Mouse (Mus musculus) neural tube, embryonic 11.5 days (tissue): ENCODE data around the gene C1rb. TPM values are rescaled to one million over a fixed set of nuclear protein-coding genes. Genes with fewer than 3 reads are reported as not detected.
"Not testable (repeated sequence)": the region's sequence is repeated elsewhere in the genome, so short reads cannot be mapped to it uniquely, and the experiment has no call there.

Source experiments
- ATAC-seq: fragments of 200-750 bp; cut with Nextera tagmentation; 2 replicates; pipeline ENCODE4 v1.8.0; 2017; ENCODE audit warnings: moderate number of reproducible peaks, mild to moderate bottlenecking, moderate TSS enrichment, moderate library complexity; ENCODE audit not compliant: insufficient read depth, low FRiP score, low TSS enrichment
- DNase-seq: peaks from one replicate; pipeline ENCODE4 v3.0.0-alpha.2; 2015; ENCODE audit warnings: low spot score
- H3K27ac ChIP-seq: fragments of 300-500 bp; sonication (generic); 2 replicates; pipeline ENCODE4 v1.5.1; 2014; ENCODE audit warnings: low read depth, mild to moderate bottlenecking, low read length
- H3K27me3 ChIP-seq: fragments of 300-500 bp; sonication (generic); 2 replicates; pipeline ENCODE4 v1.6.1; 2014; ENCODE audit warnings: mild to moderate bottlenecking, low read length, mixed read lengths; ENCODE audit not compliant: control insufficient read depth, insufficient read depth
- H3K36me3 ChIP-seq: fragments of 300-500 bp; sonication (generic); 2 replicates; pipeline ENCODE4 v1.6.1; 2014; ENCODE audit warnings: mild to moderate bottlenecking, low read length, moderate library complexity, mixed read lengths; ENCODE audit not compliant: control insufficient read depth, insufficient read depth
- H3K4me1 ChIP-seq: fragments of 300-500 bp; sonication (generic); 2 replicates; pipeline ENCODE4 v1.6.1; 2014; ENCODE audit warnings: low read length, mixed read lengths; ENCODE audit not compliant: control insufficient read depth, insufficient read depth
- H3K4me2 ChIP-seq: fragments of 300-500 bp; sonication (generic); 2 replicates; pipeline ENCODE4 v1.6.1; 2014; ENCODE audit warnings: low read depth, mild to moderate bottlenecking, moderate library complexity
- H3K4me3 ChIP-seq: fragments of 300-500 bp; sonication (generic); 2 replicates; pipeline ENCODE4 v1.5.1; 2014; ENCODE audit warnings: low read depth, low read length
- H3K9ac ChIP-seq: fragments of 300-500 bp; sonication (generic); 2 replicates; pipeline ENCODE4 v1.6.1; 2014; ENCODE audit warnings: mild to moderate bottlenecking, low read length
- H3K9me3 ChIP-seq: fragments of 300-500 bp; sonication (generic); 2 replicates; pipeline ENCODE4 v1.6.1; 2016; ENCODE audit warnings: low read length; ENCODE audit not compliant: control insufficient read depth
- WGBS: fragments of 180-500 bp; shearing (Covaris S2); extraction: QIAGEN DNeasy Blood & Tissue Kit; methylation state at CpG from one replicate; pipeline ENCODE4 v1.1.7; 2014; 5-methylcytosine and 5-hydroxymethylcytosine counted together
- polyA plus RNA-seq: library from polyadenylated mRNA; unstranded; fragments of >200 nt; fragmentation: Nextera tagmentation; extraction: Ambion mirVana; gene quantifications from 2 replicates; pipeline ENCODE4 v1.2.1, GENCODE M21; 2014

Gene C1rb
- polyA plus RNA-seq, result not detected in 2 replicates

- Histone ChIP-seq H3K4me1 (no peaks in the 10 kb centered on the region), H3K27me3 (no peaks in the 10 kb centered on the region), H3K27ac (no peak within 1 kb of the TSS), H3K4me2 (no peak within 1 kb of the TSS), H3K9ac (no peak within 1 kb of the TSS), H3K9me3 (no peaks in the 10 kb centered on the region), H3K4me3 (no peak within 1 kb of the TSS), H3K36me3 (no peaks in the 10 kb centered on the region)
- peak; percentile 75 for DNase-seq
- 4% methylated on average over 8 of the region's 8 CpGs for WGBS
- no peak for ATAC-seq
These were observed at the start of gene C1rb for GRCm38 (mm10) chr6:124570026-124570425. Gene C1rb, plus strand, starts transcription at chr6:124570294.

DNA sequence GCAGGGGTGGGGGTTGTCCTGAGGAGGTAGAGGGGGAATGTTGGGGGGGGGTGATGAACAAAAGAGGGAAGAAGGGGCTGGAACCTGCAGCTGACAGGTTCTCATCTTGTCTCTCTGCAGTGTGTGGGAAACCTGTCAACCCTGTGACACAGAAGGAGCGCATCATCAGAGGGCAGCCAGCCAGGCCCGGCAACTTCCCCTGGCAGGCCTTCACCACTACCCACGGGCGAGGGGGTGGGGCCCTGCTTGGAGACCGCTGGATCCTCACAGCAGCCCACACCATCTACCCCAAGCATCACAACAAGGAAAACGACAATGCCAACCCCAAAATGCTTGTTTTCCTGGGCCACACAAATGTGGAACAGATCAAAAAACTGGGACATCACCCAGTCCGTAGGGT, 48.0 kb upstream of the C1rb start:
- H3K27ac ChIP-seq, DNase-seq, H3K4me1 ChIP-seq, H3K4me3 ChIP-seq, H3K9ac ChIP-seq, H3K36me3 ChIP-seq, H3K4me2 ChIP-seq, H3K27me3 ChIP-seq, ATAC-seq, H3K9me3 ChIP-seq: not testable (repeated sequence)
- WGBS, result 89% methylated on average over 7 of the region's 7 CpGs

GRCm38 (mm10) chr6:124527881-124528280, 42.2 kb upstream of the C1rb start:
- 79% methylated on average over 3 of the region's 3 CpGs for WGBS
- Histone ChIP-seq H3K27me3 (no peaks in the 10 kb centered on the region), H3K9ac (no peak overlapping the region), H3K9me3 (no peaks in the 10 kb centered on the region), H3K27ac (no peak overlapping the region), H3K4me1 (no peaks in the 10 kb centered on the region), H3K4me2 (no peak overlapping the region), H3K36me3 (no peaks in the 10 kb centered on the region), H3K4me3 (no peak overlapping the region)
- ATAC-seq (no peak), DNase-seq (no peak)

DNA sequence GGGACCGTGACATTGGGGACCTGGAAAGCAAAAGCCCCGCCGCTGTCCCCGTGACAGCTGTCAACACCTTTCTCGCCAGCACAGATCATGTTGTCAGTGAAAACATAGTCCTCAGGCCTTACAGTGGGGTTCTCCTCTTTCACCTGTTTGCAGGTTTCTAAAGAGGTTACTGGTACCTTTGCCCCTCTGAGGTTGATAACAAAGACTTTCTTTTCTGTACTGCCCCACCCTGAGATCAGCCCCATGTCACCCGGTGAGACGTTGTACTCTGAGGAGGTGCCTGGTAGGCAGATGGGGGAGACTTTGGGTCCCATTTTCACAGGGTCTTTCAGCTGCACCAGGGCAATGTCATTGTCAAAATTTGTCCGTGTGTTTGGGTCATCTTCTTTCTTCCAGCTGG, 39.0 kb upstream of the C1rb start:
- WGBS, result 86% methylated on average over 8 of the region's 8 CpGs
- Histone ChIP-seq H3K4me2 (no peak overlapping the region), H3K4me1 (no peaks in the 10 kb centered on the region), H3K4me3 (no peak overlapping the region), H3K27ac (no peak overlapping the region), H3K9ac (no peak overlapping the region), H3K9me3 (no peaks in the 10 kb centered on the region), H3K36me3 (no peaks in the 10 kb centered on the region), H3K27me3 (no peaks in the 10 kb centered on the region)
- no peak for ATAC-seq
- DNase-seq, result no peak

DNA sequence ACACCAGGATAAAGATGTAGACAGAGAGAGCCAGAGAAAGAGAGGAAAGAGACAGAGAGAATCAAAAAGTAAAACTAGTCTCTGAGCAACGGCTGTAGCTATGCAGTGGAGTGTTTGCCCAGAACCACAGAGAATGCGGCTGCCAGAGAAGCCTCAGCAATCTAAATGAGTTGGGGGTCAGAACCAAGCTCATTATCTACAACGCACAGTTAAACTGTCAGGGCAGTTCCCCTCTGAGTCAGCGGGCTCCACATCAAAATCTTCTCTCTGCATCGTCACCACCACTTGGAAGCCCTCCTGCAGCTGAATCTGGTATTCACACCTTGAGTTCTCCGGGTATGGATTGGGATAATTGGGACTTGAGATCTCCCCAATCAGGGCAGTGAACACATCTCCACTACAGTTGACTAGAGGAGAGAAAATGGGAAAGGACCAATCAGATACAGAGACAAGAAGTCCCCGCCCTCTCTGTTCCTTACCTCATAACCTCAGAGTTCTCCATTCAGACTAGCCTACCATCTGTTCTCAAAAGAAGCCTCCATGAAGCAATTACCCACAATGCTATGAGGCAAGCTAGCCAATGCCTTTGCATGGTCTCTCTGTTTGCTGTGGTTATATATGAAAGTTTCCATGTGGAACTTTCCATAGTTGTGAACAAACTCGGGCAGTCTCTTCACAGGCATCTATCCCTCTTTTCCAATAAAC, 33.8 kb upstream of the C1rb start:
- H3K9ac ChIP-seq, H3K4me2 ChIP-seq, H3K27ac ChIP-seq, H3K27me3 ChIP-seq, H3K9me3 ChIP-seq, H3K4me3 ChIP-seq, DNase-seq, H3K4me1 ChIP-seq, ATAC-seq, H3K36me3 ChIP-seq: not testable (repeated sequence)
- 81% methylated on average over 8 of the region's 8 CpGs for WGBS

DNA sequence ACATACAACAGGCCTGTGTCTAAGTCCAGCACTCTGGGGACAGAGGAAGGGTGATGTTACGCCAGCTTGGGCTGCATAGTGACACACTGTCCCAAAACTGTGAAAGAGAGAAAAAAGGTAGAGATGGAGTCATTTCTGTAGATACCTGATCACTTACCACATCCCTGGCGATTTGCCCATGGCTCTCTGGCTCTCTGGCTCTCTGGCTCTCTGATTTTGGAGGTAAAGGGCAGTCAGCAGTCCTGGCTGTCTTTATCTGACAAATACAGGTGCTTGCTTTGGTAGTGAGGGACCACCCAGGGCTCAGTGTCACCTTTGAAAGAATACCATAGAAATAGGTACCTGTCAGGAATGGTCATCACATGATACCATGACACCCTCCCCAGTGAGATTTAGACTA, 28.9 kb upstream of the C1rb start:
- not testable (repeated sequence) for H3K36me3 ChIP-seq, H3K27me3 ChIP-seq, H3K9ac ChIP-seq, H3K27ac ChIP-seq, H3K9me3 ChIP-seq, H3K4me3 ChIP-seq, H3K4me2 ChIP-seq, DNase-seq, H3K4me1 ChIP-seq, ATAC-seq
- WGBS, result 74% methylated on average over 2 of the region's 2 CpGs

- not testable (repeated sequence) for H3K4me1 ChIP-seq, ATAC-seq, H3K4me2 ChIP-seq, H3K9ac ChIP-seq, H3K27me3 ChIP-seq, H3K27ac ChIP-seq, DNase-seq, H3K9me3 ChIP-seq, H3K36me3 ChIP-seq, H3K4me3 ChIP-seq
- 0% methylated on average over 1 of the region's 1 CpGs for WGBS
These were observed 27.8 kb upstream of the C1rb start, which contains the start of gene C1s1 for GRCm38 (mm10) chr6:124542284-124542683. Gene C1s1, minus strand, starts transcription at chr6:124542359.

DNA sequence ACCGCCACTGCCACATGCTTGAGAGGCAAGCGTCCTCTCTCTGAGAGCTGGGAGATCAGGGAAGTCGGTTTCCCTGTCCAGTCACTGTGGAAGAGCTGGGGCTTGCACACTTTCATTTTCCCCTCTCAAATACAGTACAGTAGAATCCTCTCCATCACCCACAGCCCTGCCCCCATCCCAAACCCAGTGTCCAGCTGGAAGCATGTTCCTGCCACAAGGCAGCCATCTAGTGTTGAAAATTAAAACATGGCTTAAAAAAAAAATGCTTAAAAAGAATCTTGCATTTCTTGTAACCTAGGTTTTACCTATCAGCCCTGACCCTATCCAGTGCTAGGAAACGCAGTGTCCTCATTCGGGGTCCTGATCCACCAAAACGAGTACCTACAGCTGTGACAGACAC, 25.6 kb upstream of the C1rb start:
- Histone ChIP-seq H3K9ac (no peak overlapping the region), H3K27me3 (no peaks in the 10 kb centered on the region), H3K4me1 (no peaks in the 10 kb centered on the region), H3K36me3 (no peaks in the 10 kb centered on the region), H3K4me3 (no peak overlapping the region), H3K4me2 (no peak overlapping the region), H3K9me3 (no peaks in the 10 kb centered on the region), H3K27ac (no peak overlapping the region)
- no peak for ATAC-seq
- WGBS, result 92% methylated on average over 5 of the region's 6 CpGs
- no peak for DNase-seq

DNA sequence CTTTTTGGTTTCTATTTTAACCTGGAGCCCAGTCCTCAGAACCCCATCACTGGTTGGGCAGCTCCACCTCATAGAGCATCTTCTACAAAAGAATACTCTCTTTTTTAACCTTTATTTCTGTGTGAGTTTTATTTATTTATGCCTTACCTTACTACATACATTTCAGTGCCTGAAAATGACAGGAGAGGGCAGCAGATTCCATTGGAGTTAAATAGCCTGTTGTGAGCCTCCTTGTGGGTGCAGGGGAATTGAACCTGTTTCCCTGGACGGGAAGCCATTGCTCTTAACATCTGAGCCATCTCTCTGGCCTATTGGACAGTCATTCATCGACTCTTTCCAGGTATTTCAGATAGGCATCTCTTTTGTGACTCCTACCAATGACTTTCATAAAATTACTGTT, 24.7 kb upstream of the C1rb start:
- DNase-seq, result no peak
- WGBS, result 85% methylated on average over 2 of the region's 2 CpGs
- H3K36me3 ChIP-seq, result no peaks in the 10 kb centered on the region
- no peaks in the 10 kb centered on the region for H3K9me3 ChIP-seq
- H3K9ac ChIP-seq, result no peak overlapping the region
- no peak overlapping the region for H3K4me3 ChIP-seq
- H3K27ac ChIP-seq, result no peak overlapping the region
- H3K4me2 ChIP-seq, result no peak overlapping the region
- no peaks in the 10 kb centered on the region for H3K27me3 ChIP-seq
- no peak for ATAC-seq
- no peaks in the 10 kb centered on the region for H3K4me1 ChIP-seq
